Mouse (Mus musculus): ENCODE results near the gene Zfp867. TPM values are rescaled to one million over a fixed set of nuclear protein-coding genes. Genes with fewer than 3 reads are reported as not detected.

Gene Zfp867
- polyA plus RNA-seq, 1 experiment from 2014 or later, result 19.8 TPM

GRCm38 (mm10) chr11:59483212-59483611, 10.9 kb upstream of the Zfp867 start:
- Histone ChIP-seq H3K4me3 (ENCODE audit: low read depth, low read length) (no peak overlapping the region), H3K9ac (ENCODE audit: low read length) (no peak overlapping the region), H3K36me3 (ENCODE audit: control insufficient read depth, insufficient read depth, low read length) (peaks cover 31% of the 10 kb centered on the region), H3K4me1 (ENCODE audit: control insufficient read depth, insufficient read depth, low read length) (no peaks in the 10 kb centered on the region), H3K9me3 (replicated peaks; ENCODE audit: control insufficient read depth, low read length) (no peaks in the 10 kb centered on the region), H3K4me2 (ENCODE audit: low read length) (no peak overlapping the region), H3K27ac (ENCODE audit: low read depth, low read length) (no peak overlapping the region), H3K27me3 (replicated peaks; ENCODE audit: control insufficient read depth, insufficient read depth, low read length) (no peaks in the 10 kb centered on the region)
- DNase-seq (ENCODE audit: low spot score) (peak; percentile 88), ATAC-seq (no peak)
- WGBS, result 5% methylated on average over 2 of the region's 2 CpGs

GRCm38 (mm10) chr11:59477240-59477639, 5.0 kb upstream of the Zfp867 start:
- no peak overlapping the region for H3K4me3 ChIP-seq (ENCODE audit: low read depth, low read length)
- H3K27ac ChIP-seq (ENCODE audit: low read depth, low read length), result no peak overlapping the region
- H3K4me2 ChIP-seq (ENCODE audit: low read length), result no peak overlapping the region
- ATAC-seq, result no peak
- WGBS, result 71% methylated on average over 6 of the region's 6 CpGs
- no peak for DNase-seq (ENCODE audit: low spot score)
- no peaks in the 10 kb centered on the region for H3K4me1 ChIP-seq (ENCODE audit: control insufficient read depth, insufficient read depth, low read length)
- H3K36me3 ChIP-seq (ENCODE audit: control insufficient read depth, insufficient read depth, low read length), result no peaks in the 10 kb centered on the region
- H3K27me3 ChIP-seq (replicated peaks; ENCODE audit: control insufficient read depth, insufficient read depth, low read length), result no peaks in the 10 kb centered on the region
- no peaks in the 10 kb centered on the region for H3K9me3 ChIP-seq (replicated peaks; ENCODE audit: control insufficient read depth, low read length)
- no peak overlapping the region for H3K9ac ChIP-seq (ENCODE audit: low read length)

- no peaks in the 10 kb centered on the region for H3K36me3 ChIP-seq (ENCODE audit: control insufficient read depth, insufficient read depth, low read length)
- DNase-seq (ENCODE audit: low spot score) (peak; percentile 12), ATAC-seq (peak; percentile 67)
- peak overlapping the region; percentile 59 for H3K4me3 ChIP-seq (ENCODE audit: low read depth, low read length)
- peaks cover 5% of the 10 kb centered on the region; the same call in 1 of the 2 replicates for H3K4me1 ChIP-seq (ENCODE audit: control insufficient read depth, insufficient read depth, low read length)
- H3K9ac ChIP-seq (ENCODE audit: low read length), result peak overlapping the region; percentile 85
- no peaks in the 10 kb centered on the region for H3K27me3 ChIP-seq (replicated peaks; ENCODE audit: control insufficient read depth, insufficient read depth, low read length)
- WGBS, result 8% methylated on average over 37 of the region's 37 CpGs
- no peaks in the 10 kb centered on the region for H3K9me3 ChIP-seq (replicated peaks; ENCODE audit: control insufficient read depth, low read length)
- peak overlapping the region; percentile 62; the same call in 1 of the 2 replicates for H3K27ac ChIP-seq (ENCODE audit: low read depth, low read length)
- H3K4me2 ChIP-seq (ENCODE audit: low read length), result peak overlapping the region; percentile 80
Measured at GRCm38 (mm10) chr11:59471413-59472325, 605 bp downstream of the Zfp867 start.

GRCm38 (mm10) chr11:59460459-59460858, 11.8 kb downstream of the Zfp867 start:
- DNase-seq (ENCODE audit: low spot score) (no peak), ATAC-seq (no peak)
- H3K36me3 ChIP-seq (ENCODE audit: control insufficient read depth, insufficient read depth, low read length), result peaks cover 64% of the 10 kb centered on the region

GRCm38 (mm10) chr11:59458973-59459372, 13.3 kb downstream of the Zfp867 start:
- ATAC-seq, result no peak
- Histone ChIP-seq H3K27ac (ENCODE audit: low read depth, low read length) (no peak overlapping the region), H3K4me2 (ENCODE audit: low read length) (no peak overlapping the region), H3K36me3 (ENCODE audit: control insufficient read depth, insufficient read depth, low read length) (peaks cover 70% of the 10 kb centered on the region), H3K9ac (ENCODE audit: low read length) (no peak overlapping the region), H3K9me3 (replicated peaks; ENCODE audit: control insufficient read depth, low read length) (peaks cover 11% of the 10 kb centered on the region), H3K4me1 (ENCODE audit: control insufficient read depth, insufficient read depth, low read length) (no peaks in the 10 kb centered on the region), H3K4me3 (ENCODE audit: low read depth, low read length) (no peak overlapping the region), H3K27me3 (replicated peaks; ENCODE audit: control insufficient read depth, insufficient read depth, low read length) (no peaks in the 10 kb centered on the region)
- WGBS, result 65% methylated on average over 5 of the region's 5 CpGs
- no peak for DNase-seq (ENCODE audit: low spot score)

More at GRCm38 (mm10) chr11:59460459-59460858, 11.8 kb downstream of the Zfp867 start:
- H3K4me1 ChIP-seq (ENCODE audit: control insufficient read depth, insufficient read depth, low read length), result no peaks in the 10 kb centered on the region
- H3K9ac ChIP-seq (ENCODE audit: low read length), result no peak overlapping the region
- no peak overlapping the region for H3K4me3 ChIP-seq (ENCODE audit: low read depth, low read length)
- WGBS, result 96% methylated on average over 2 of the region's 2 CpGs
- no peak overlapping the region for H3K27ac ChIP-seq (ENCODE audit: low read depth, low read length)
- H3K4me2 ChIP-seq (ENCODE audit: low read length), result no peak overlapping the region
- no peaks in the 10 kb centered on the region for H3K27me3 ChIP-seq (replicated peaks; ENCODE audit: control insufficient read depth, insufficient read depth, low read length)
- peaks cover 16% of the 10 kb centered on the region for H3K9me3 ChIP-seq (replicated peaks; ENCODE audit: control insufficient read depth, low read length)

- peaks cover 62% of the 10 kb centered on the region for H3K36me3 ChIP-seq (ENCODE audit: control insufficient read depth, insufficient read depth, low read length)
- no peaks in the 10 kb centered on the region for H3K27me3 ChIP-seq (replicated peaks; ENCODE audit: control insufficient read depth, insufficient read depth, low read length)
- no peak overlapping the region for H3K27ac ChIP-seq (ENCODE audit: low read depth, low read length)
- H3K4me3 ChIP-seq (ENCODE audit: low read depth, low read length), result no peak overlapping the region
- DNase-seq (ENCODE audit: low spot score) (no peak), ATAC-seq (no peak)
- H3K4me2 ChIP-seq (ENCODE audit: low read length), result no peak overlapping the region
- H3K4me1 ChIP-seq (ENCODE audit: control insufficient read depth, insufficient read depth, low read length), result no peaks in the 10 kb centered on the region
- H3K9ac ChIP-seq (ENCODE audit: low read length), result no peak overlapping the region
- 87% methylated on average over 2 of the region's 2 CpGs for WGBS
- H3K9me3 ChIP-seq (replicated peaks; ENCODE audit: control insufficient read depth, low read length), result no peaks in the 10 kb centered on the region
Measured at GRCm38 (mm10) chr11:59456891-59457290, 15.4 kb downstream of the Zfp867 start.

GRCm38 (mm10) chr11:59456346-59456745, 15.9 kb downstream of the Zfp867 start:
- Histone ChIP-seq H3K27me3 (replicated peaks; ENCODE audit: control insufficient read depth, insufficient read depth, low read length) (no peaks in the 10 kb centered on the region), H3K9ac (ENCODE audit: low read length) (no peak overlapping the region), H3K27ac (ENCODE audit: low read depth, low read length) (no peak overlapping the region), H3K4me2 (ENCODE audit: low read length) (no peak overlapping the region), H3K9me3 (replicated peaks; ENCODE audit: control insufficient read depth, low read length) (no peaks in the 10 kb centered on the region), H3K4me1 (ENCODE audit: control insufficient read depth, insufficient read depth, low read length) (no peaks in the 10 kb centered on the region), H3K36me3 (ENCODE audit: control insufficient read depth, insufficient read depth, low read length) (peaks cover 61% of the 10 kb centered on the region), H3K4me3 (ENCODE audit: low read depth, low read length) (no peak overlapping the region)
- ATAC-seq (no peak), DNase-seq (ENCODE audit: low spot score) (no peak)
- 93% methylated on average over 2 of the region's 2 CpGs for WGBS

GRCm38 (mm10) chr11:59451086-59451485, 21.2 kb downstream of the Zfp867 start, which contains the start of gene Snap47:
Snap47 (minus strand) TSS chr11:59451186.
- Histone ChIP-seq H3K27me3 (replicated peaks; ENCODE audit: control insufficient read depth, insufficient read depth, low read length) (no peaks in the 10 kb centered on the region), H3K9me3 (replicated peaks; ENCODE audit: control insufficient read depth, low read length) (no peaks in the 10 kb centered on the region), H3K4me1 (ENCODE audit: control insufficient read depth, insufficient read depth, low read length) (peaks cover 15% of the 10 kb centered on the region), H3K36me3 (ENCODE audit: control insufficient read depth, insufficient read depth, low read length) (peaks cover 32% of the 10 kb centered on the region), H3K4me3 (ENCODE audit: low read depth, low read length) (peak within 1 kb of the TSS; percentile 82), H3K4me2 (ENCODE audit: low read length) (peak within 1 kb of the TSS; percentile 93), H3K27ac (ENCODE audit: low read depth, low read length) (peak within 1 kb of the TSS; percentile 75), H3K9ac (ENCODE audit: low read length) (peak within 1 kb of the TSS; percentile 80)
- ATAC-seq (no peak), DNase-seq (ENCODE audit: low spot score) (no peak)
- 88% methylated on average over 4 of the region's 4 CpGs for WGBS

GRCm38 (mm10) chr11:59450230-59450771, 22.0 kb downstream of the Zfp867 start:
- Histone ChIP-seq H3K27me3 (replicated peaks; ENCODE audit: control insufficient read depth, insufficient read depth, low read length) (no peaks in the 10 kb centered on the region), H3K36me3 (ENCODE audit: control insufficient read depth, insufficient read depth, low read length) (peaks cover 24% of the 10 kb centered on the region), H3K4me3 (ENCODE audit: low read depth, low read length) (peak overlapping the region; percentile 82), H3K9ac (ENCODE audit: low read length) (peak overlapping the region; percentile 80), H3K9me3 (replicated peaks; ENCODE audit: control insufficient read depth, low read length) (no peaks in the 10 kb centered on the region), H3K4me2 (ENCODE audit: low read length) (peak overlapping the region; percentile 93), H3K4me1 (ENCODE audit: control insufficient read depth, insufficient read depth, low read length) (peaks cover 15% of the 10 kb centered on the region), H3K27ac (ENCODE audit: low read depth, low read length) (peak overlapping the region; percentile 75)
- ATAC-seq (peak; percentile 65), DNase-seq (ENCODE audit: low spot score) (peak; percentile 6)
- WGBS, result under 1% methylated on average over 38 of the region's 38 CpGs

All from forebrain, embryonic 14.5 days (tissue).